In genomic region chr8:107545621-107546152, GRCm38 (mm10) we compare ENCODE assay signal across 14 mouse cellular contexts. TPM values are rescaled to one million over a fixed set of nuclear protein-coding genes. Genes with fewer than 3 reads are reported as not detected.
DNase-seq lines count a peak whose midpoint lies in the region; ATAC-seq lines count a peak whose summit lies in the region.
"Had no signal": no experiment of that assay in that cellular context is flagged by ENCODE, and none has a peak within 500 bp of the region (broad histone marks: within the 10 kb centered on the region; RNA-seq: fewer than 3 reads in every experiment).

No protein-coding gene starts in this region.

- H3K4me3 ChIP-seq in forebrain, embryonic 10.5 days, result no peak overlapping the region
- no peak overlapping the region for H3K4me3 ChIP-seq in forebrain, embryonic 11.5 days (ENCODE audit: low read depth, low read length)
- no peak overlapping the region for H3K4me3 ChIP-seq in hindbrain, embryonic 11.5 days (ENCODE audit: low read depth, low read length)
- H3K4me3 ChIP-seq in hindbrain, embryonic 14.5 days (replicated peaks; ENCODE audit: low read length), result no peak overlapping the region
- 0 out of 2 replicates have a peak overlapping the region, but pooled peaks have one; percentile 7 for H3K4me3 ChIP-seq in neural tube, embryonic 12.5 days
- H3K4me3 ChIP-seq: forebrain, embryonic 12.5 days had no signal

- 96% methylated on average over 11 of the region's 11 CpGs for WGBS in forebrain, embryonic 10.5 days
- WGBS in forebrain, embryonic 11.5 days, result 93% methylated on average over 11 of the region's 11 CpGs
- 94% methylated on average over 11 of the region's 11 CpGs for WGBS in hindbrain, embryonic 11.5 days
- WGBS in hindbrain, embryonic 14.5 days, result 91% methylated on average over 11 of the region's 11 CpGs
- 91% methylated on average over 11 of the region's 11 CpGs for WGBS in neural tube, embryonic 12.5 days

- no peak overlapping the region for H3K9ac ChIP-seq in forebrain, embryonic 11.5 days (ENCODE audit: low read length)
- no peak overlapping the region for H3K9ac ChIP-seq in hindbrain, embryonic 11.5 days (ENCODE audit: low read depth, low read length)
- H3K9ac ChIP-seq in hindbrain, embryonic 14.5 days, result no peak overlapping the region
- no peak overlapping the region for H3K9ac ChIP-seq in neural tube, embryonic 12.5 days

- peak overlapping the region; percentile 77; the same call in 1 of the 2 replicates for H3K27ac ChIP-seq in forebrain, embryonic 10.5 days
- no peak overlapping the region for H3K27ac ChIP-seq in forebrain, embryonic 11.5 days (ENCODE audit: low read depth, low read length)
- 0 out of 2 replicates have a peak overlapping the region, but pooled peaks have one; percentile 58 for H3K27ac ChIP-seq in hindbrain, embryonic 11.5 days (ENCODE audit: low read depth, low read length)
- no peak overlapping the region for H3K27ac ChIP-seq in hindbrain, embryonic 14.5 days
- no peak overlapping the region for H3K27ac ChIP-seq in neural tube, embryonic 12.5 days

- H3K4me2 ChIP-seq in forebrain, embryonic 11.5 days (ENCODE audit: low read depth, low read length, severe bottlenecking), result no peak overlapping the region
- no peak overlapping the region for H3K4me2 ChIP-seq in hindbrain, embryonic 11.5 days (replicated peaks; ENCODE audit: low read depth, low read length)
- no peak overlapping the region for H3K4me2 ChIP-seq in hindbrain, embryonic 14.5 days (replicated peaks)
- H3K4me2 ChIP-seq in neural tube, embryonic 12.5 days (replicated peaks), result no peak overlapping the region
- H3K4me2 ChIP-seq: forebrain, embryonic 12.5 days had no signal

- no peak for ATAC-seq in forebrain, embryonic 11.5 days (replicated peaks; ENCODE audit: low FRiP score)
- ATAC-seq in hindbrain, embryonic 11.5 days (ENCODE audit: low FRiP score), result no peak
- no peak for ATAC-seq in hindbrain, embryonic 14.5 days (ENCODE audit: low FRiP score)
- no peak for ATAC-seq in neural tube, embryonic 12.5 days (ENCODE audit: low FRiP score, low read depth)

- peaks cover 68% of the 10 kb centered on the region for H3K36me3 ChIP-seq in forebrain, embryonic 10.5 days (replicated peaks)
- H3K36me3 ChIP-seq in forebrain, embryonic 11.5 days (ENCODE audit: control insufficient read depth, insufficient read depth, low read length), result no peaks in the 10 kb centered on the region; the same call in 1 of the 2 replicates
- no peaks in the 10 kb centered on the region for H3K36me3 ChIP-seq in hindbrain, embryonic 11.5 days (ENCODE audit: control insufficient read depth, insufficient read depth, low read length)
- H3K36me3 ChIP-seq in hindbrain, embryonic 14.5 days (replicated peaks; ENCODE audit: control insufficient read depth, insufficient read depth), result peaks cover 43% of the 10 kb centered on the region
- peaks cover 41% of the 10 kb centered on the region for H3K36me3 ChIP-seq in neural tube, embryonic 12.5 days

- H3K9me3 ChIP-seq in forebrain, embryonic 10.5 days, result no peaks in the 10 kb centered on the region
- H3K9me3 ChIP-seq in forebrain, embryonic 11.5 days (ENCODE audit: control insufficient read depth, low read length), result no peaks in the 10 kb centered on the region
- H3K9me3 ChIP-seq in hindbrain, embryonic 11.5 days (ENCODE audit: control insufficient read depth, low read length), result no peaks in the 10 kb centered on the region
- no peaks in the 10 kb centered on the region for H3K9me3 ChIP-seq in hindbrain, embryonic 14.5 days (ENCODE audit: control insufficient read depth, low read length)
- H3K9me3 ChIP-seq in neural tube, embryonic 12.5 days, result no peaks in the 10 kb centered on the region
- H3K9me3 ChIP-seq: forebrain, embryonic 12.5 days; G1E had no signal

- no peaks in the 10 kb centered on the region for H3K27me3 ChIP-seq in forebrain, embryonic 10.5 days (ENCODE audit: poor library complexity, severe bottlenecking)
- H3K27me3 ChIP-seq in forebrain, embryonic 11.5 days (ENCODE audit: control insufficient read depth, insufficient read depth, low read length), result no peaks in the 10 kb centered on the region
- H3K27me3 ChIP-seq in hindbrain, embryonic 11.5 days (ENCODE audit: control insufficient read depth, insufficient read depth, low read length), result no peaks in the 10 kb centered on the region
- H3K27me3 ChIP-seq in hindbrain, embryonic 14.5 days (ENCODE audit: control insufficient read depth, insufficient read depth, low read length), result no peaks in the 10 kb centered on the region
- H3K27me3 ChIP-seq in neural tube, embryonic 12.5 days (replicated peaks), result no peaks in the 10 kb centered on the region
- H3K27me3 ChIP-seq: forebrain, embryonic 12.5 days had no signal

- peaks cover 16% of the 10 kb centered on the region for H3K4me1 ChIP-seq in forebrain, embryonic 10.5 days
- no peaks in the 10 kb centered on the region for H3K4me1 ChIP-seq in forebrain, embryonic 11.5 days (replicated peaks; ENCODE audit: control insufficient read depth, insufficient read depth, low read length)
- H3K4me1 ChIP-seq in hindbrain, embryonic 11.5 days (replicated peaks; ENCODE audit: control insufficient read depth, insufficient read depth, low read length), result no peaks in the 10 kb centered on the region; the same call in 1 of the 2 replicates
- no peaks in the 10 kb centered on the region for H3K4me1 ChIP-seq in hindbrain, embryonic 14.5 days (replicated peaks; ENCODE audit: control insufficient read depth, insufficient read depth, low read length)
- peaks cover 6% of the 10 kb centered on the region; the same call in 1 of the 2 replicates for H3K4me1 ChIP-seq in neural tube, embryonic 12.5 days
- H3K4me1 ChIP-seq: forebrain, embryonic 12.5 days had no signal

- DNase-seq in forebrain, embryonic 10.5 days (ENCODE audit: extremely low spot score, low spot score), result no peak
- no peak for DNase-seq in forebrain, embryonic 11.5 days (ENCODE audit: low spot score)
- no peak for DNase-seq in hindbrain, embryonic 11.5 days (ENCODE audit: low spot score)
- DNase-seq in hindbrain, embryonic 14.5 days (ENCODE audit: low spot score), result no peak
- no peak for DNase-seq in neural tube, embryonic 10.5 days (ENCODE audit: extremely low spot score, low spot score)
- no peak for DNase-seq in T-cell, adult 2 months (ENCODE audit: low spot score)
- DNase-seq in layer of hippocampus, adult 9-11 months, result no peak
- DNase-seq: gastrocnemius, postnatal 25 days; kidney, adult 18-20 months; liver; thymus, postnatal 4 days had no signal

RNA-seq across cellular contexts. Expression of gene Psmd7, which starts 42.6 kb away (rescaled TPM):
- 344 and 357 TPM in 2 replicates for polyA plus RNA-seq in forebrain, embryonic 10.5 days (2016; fragmentation: Nextera tagmentation; extraction: Ambion mirVana)
- polyA plus RNA-seq in forebrain, embryonic 11.5 days (2014; fragmentation: Nextera tagmentation; extraction: Ambion mirVana), result 298 and 300 TPM in 2 replicates
- polyA plus RNA-seq in hindbrain, embryonic 11.5 days (2014; fragmentation: Nextera tagmentation; extraction: Ambion mirVana), result 321 and 323 TPM in 2 replicates
- 219 and 236 TPM in 2 replicates for polyA plus RNA-seq in hindbrain, embryonic 14.5 days (2014; fragmentation: Nextera tagmentation; extraction: Ambion mirVana)
- polyA plus RNA-seq in neural tube, embryonic 12.5 days (2016; fragmentation: Nextera tagmentation; extraction: Ambion mirVana), result 287 and 293 TPM in 2 replicates

Comparison
In these comparisons a context has a peak if more than half of its experiments do, and no peak if none do; other contexts are left out.
1. H3K27ac ChIP-seq: peak in forebrain, embryonic 10.5 days (single experiment) and hindbrain, embryonic 11.5 days (single experiment); none in forebrain, embryonic 11.5 days (single experiment), hindbrain, embryonic 14.5 days (single experiment) and neural tube, embryonic 12.5 days (single experiment).